Mouse (Mus musculus) MEL-GATA-1-ER (cell line): ENCODE measurements around the gene Pyroxd1.

Source experiments
- DNase-seq: peaks from one replicate; pipeline ENCODE4 v3.0.0-alpha.2; 2012; ENCODE audit warnings: low read depth; ENCODE audit errors: extremely low read depth

Gene Pyroxd1

DNA sequence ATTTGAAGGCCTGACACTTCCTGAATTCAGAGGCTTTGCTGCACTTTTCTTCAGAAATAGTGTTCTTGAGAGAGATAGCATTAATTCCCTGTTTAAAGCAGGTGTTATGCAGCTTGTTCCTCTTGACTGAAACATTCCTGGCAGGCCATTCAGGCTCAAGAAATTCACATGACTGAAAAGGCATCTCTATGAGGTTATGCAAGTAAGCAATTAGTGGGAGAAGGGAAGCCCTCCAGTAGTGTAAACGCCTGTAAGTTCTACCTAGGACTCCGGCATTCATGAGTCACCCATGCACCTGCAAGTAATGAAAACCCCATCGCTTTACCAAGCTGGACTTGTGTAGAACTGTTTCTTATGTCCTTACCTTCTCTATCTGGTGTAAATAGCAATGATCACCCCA is 24.1 kb downstream of the Pyroxd1 start:
- DNase-seq, result no peak

DNA sequence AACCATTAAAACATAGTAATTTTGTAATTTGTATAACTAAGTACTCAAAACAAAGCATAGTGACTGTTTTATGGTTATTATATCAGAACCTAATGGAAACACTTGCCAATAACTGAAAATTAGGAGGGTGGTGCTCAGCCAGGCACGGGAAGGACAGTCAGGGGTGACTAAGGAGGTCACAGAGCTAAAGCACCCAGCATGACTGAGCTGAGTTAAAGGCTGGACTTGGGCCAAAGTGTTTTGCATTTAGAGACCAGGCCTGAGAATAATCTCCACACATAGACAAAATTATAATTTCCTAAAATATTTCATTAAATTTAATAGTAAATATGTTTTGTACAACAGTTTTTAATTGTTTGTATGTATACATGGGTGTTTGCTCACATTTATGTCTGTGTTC is 31.6 kb downstream of the Pyroxd1 start:
- DNase-seq, result no peak

DNA sequence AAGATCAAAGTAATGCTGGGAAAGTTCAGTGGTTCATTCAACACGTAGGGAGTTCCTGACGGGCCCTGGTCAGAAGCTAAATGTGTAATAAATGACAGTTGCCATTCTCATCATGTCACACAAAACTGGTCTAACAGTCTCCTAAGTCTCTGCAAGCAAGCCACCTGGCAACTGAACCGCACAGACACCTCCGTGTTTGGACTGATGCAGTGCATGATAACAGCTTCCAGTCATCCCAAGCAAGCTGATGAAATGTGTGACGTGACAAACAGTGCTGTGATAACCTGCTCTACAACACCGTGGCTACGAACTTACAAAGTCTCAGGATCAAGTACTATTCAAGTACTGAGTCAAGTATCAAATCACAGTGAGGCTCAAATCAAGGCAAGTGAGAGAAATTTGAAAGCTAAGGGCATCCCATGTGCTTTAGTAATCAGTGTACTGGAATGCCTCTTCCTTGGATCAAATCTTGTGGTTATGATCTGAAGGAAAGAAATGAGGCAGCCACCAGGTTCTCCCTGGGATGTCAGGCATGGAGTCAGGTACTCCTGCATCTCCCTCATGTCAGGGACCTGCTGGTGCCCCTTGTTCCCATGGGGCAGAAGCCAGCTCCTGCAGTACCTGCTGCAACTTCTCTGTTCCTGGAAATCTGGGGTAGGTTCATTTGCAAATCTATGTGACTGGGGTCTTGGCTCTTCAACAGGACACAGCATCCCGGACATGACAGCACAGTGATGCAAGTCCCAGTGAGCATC is 33.3 kb downstream of the Pyroxd1 start:
- DNase-seq, result no peak

DNA sequence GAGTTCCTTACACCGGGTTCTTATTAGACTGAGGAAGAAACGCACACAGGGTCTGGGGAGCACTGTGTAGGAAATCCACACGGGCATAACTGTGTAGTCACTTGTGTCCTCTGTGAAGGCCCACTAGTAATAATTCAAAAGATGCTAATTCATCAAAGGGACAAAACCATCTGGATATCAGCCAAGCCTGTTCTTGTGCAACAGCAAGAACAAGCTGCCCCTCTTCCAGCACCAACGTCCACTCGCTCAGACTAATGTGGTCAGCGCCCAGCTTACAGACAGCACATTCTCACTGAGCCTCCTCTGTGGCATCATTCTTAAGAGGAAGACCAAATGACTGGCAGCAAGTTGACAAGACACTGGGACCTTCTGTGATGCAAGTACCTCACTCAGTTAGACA is 34.5 kb downstream of the Pyroxd1 start:
- no peak for DNase-seq

DNA sequence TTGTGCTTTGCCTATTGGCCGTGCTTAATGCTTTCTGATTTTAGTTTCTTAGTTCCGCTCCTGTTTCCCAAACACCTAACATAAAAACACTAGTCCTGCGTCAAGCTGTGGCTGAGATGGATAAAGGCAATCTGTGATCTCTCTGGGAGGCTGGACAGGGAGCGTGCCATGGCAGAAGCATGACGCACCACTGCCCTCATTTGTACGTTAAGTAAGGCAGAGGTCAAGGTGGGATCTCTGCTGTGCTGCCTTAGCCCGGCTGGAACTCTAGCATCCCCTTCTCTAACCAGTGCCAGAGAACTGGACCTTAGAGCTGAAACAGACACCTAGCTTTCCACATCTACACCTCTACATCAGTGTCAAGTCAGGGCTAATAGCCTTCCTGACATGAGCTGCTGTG is 36.2 kb downstream of the Pyroxd1 start:
- DNase-seq, result no peak

DNA sequence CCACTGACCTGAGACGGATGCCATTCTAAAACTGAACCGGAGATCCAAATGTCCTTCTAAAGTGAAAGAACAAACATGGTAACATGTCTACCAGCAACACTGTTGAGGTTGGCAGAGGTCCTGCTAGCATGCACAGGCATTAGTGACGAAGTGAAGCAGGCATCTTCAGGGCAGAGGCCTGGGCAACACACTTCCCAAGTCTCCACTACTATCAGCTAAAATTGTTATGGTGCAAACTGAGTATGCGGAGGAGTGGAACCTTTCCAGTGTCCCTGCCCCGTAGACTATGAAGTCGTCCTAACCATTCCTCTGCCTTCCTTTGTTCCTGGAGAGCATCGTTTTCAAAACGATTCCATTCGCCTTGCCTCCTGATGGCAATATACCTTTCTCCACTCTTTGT is 39.1 kb downstream of the Pyroxd1 start:
- no peak for DNase-seq

DNA sequence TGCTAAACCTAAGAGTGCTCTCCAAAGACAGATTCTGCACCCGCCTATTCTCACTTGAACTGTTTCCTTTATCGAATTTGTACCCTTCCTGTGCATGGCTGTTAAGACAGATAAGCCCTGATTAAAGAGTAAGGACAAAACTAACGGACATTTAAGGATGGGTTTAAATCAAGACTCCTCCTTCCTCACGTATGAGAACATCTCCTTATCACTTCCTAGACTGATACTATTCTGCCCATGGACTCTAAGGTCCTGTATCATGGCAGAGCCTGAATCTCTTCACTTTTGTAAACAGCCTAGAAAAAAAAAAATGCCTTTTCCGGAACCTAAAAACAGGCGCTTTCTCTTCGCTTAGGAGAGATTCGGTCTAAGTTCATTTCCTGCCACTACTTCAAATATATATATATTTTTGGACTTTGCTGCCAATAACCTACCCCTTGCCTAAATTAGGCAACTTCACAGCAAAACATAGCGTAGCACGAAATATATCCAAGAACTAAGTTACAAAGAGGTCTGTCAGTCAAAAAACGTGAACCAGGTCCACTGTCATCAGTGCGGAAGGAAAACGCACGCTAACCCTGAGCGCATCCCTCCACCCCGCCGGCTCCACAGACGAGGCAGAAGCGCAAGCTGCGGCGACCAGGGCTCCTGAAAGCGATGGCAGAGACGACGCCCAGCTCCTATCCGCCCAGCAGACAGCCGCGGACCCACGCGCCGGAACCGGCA is 41.0 kb downstream of the Pyroxd1 start:
- peak; percentile 79 for DNase-seq

DNA sequence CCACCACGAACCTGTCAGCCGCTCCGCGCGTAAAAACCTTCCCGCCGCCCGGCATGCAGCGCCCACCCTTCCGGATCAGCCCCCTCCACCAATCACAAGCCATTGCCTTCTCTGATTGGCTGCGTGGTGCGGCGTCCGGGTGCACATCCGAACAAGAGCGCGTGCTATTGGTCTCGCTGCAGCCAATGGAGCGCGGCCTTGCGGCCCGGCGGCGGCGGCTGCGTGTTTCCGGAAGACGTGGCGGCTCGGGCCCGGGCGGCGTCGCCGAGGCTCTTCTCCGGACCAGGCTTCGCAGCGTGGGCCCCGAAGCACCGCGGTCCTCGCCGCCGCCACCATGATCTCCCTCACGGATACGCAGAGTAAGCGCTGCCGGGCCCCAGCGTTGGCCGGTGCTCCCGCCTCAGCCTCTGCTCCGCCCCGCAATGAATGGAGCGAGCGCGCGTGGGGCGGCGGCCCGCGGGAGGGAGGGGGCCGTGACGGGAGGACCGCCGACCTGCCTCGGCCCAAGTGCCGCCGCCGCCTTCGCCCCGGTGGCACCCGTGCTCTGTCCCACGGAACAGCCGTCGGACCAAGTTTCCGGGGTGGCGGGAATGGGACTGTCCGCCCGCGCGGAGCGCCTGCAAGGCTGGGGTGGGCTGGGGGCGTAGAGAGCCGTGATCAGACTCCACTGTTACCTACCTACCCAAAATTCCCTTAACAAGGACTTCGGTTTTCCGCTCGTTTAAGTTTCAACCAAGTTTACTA is 41.7 kb downstream of the Pyroxd1 start, which contains the start of the genes Recql and Golt1b:
TSS of gene Recql (minus strand) at position 77 of the 744 bp plus-strand sequence.
TSS of gene Golt1b (plus strand) at position 211 of the 744 bp plus-strand sequence.
- DNase-seq, result peak; percentile 85

DNA sequence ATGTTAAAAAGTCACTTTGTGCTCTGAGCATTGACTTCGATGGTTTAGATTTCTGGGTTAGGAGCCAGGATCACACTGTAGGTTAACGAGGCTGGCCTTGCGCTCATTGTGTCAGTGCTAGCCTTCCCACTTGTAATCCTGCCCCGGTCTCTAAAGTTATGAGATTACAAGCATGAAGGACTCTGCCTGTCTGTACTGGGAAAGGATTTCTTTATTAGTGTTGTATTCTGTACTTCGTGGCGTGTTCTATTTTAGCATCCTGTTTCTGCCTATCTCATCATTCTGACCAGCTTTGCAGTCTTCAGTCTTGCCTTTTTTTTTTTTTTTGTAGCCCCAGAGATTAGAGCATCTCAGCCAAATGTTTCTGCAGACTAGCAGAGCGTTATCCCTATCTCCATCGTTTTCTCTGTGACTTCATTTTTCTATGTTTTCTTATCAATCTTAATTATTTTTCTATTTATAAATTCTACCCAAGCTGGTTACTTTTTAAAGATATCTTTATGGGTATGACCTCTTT is 42.4 kb downstream of the Pyroxd1 start:
- peak; percentile 22 for DNase-seq

DNA sequence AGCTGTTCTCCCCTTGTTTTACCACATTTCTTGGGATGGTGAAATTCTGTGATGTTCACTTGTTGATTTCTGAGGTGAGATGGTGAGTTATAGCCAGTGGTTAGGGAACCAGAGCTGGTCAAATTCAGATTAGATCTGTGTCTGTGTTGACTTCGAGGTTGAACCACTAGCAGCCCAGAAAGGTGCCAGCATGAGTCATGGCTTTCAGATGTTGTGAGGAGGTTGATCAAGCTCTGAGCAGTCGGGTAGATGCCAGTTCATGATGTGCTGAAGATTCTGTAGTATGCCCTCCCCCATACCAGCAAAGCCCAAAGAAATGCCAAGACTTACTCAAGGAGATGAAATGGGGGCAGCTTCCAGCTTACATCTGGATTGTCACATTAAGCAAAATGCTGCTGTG is 43.6 kb downstream of the Pyroxd1 start:
- DNase-seq, result no peak

DNA sequence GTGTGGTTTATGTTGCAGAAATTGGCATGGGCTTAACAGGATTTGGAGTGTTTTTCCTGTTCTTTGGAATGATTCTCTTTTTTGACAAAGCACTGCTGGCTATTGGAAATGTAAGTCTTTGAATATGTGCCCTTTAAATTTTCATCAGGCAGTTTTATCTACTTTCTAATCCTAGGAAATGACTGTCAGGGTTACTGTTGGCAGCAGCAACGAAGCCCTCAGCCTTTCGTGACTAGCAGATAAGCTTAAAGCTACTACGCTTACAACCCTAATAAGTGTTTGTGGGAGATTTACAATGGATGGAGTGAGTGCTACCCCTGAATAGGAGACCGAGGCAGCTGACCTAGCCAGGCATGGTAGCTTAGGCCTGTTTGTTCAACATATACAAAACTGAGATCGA is 46.9 kb downstream of the Pyroxd1 start:
- no peak for DNase-seq

DNA sequence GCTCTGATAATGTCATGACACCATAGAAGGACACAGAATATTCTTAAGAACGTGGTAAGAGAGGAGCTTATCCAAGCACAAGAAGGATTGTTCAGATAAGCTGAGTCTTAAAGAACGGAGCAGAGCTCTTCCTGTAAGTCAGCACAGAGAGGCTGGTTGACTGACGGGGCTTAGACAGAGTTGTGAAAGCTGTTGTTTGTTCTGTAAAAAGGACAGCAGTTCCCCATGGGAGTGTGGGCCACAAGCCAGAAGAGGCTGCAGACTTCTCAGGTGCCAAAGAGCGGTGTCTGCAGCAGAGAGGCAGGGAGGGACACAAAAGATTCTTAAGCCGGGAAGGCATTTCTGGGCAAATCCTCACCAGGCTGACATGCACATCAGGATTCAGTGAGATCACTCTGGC is 49.2 kb downstream of the Pyroxd1 start:
- no peak for DNase-seq

DNA sequence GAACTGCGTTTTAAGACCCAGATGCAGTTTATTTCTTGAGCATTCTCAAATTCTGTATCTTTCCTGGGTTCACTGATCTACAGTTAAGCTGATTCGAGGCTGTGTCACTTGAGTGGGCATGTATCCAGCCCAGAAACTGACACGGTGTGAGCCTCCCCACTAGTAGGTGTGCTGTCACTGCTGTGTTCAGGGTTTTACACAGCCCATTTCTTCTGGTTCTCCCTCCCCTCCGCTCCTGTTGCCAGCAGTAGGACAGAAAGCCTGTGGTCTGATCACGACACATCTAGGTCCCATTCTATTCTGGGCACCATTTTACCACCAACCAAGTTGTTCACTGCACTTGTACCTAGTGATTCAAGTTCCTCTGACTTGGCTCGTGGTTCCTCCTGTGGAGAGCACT is 50.3 kb downstream of the Pyroxd1 start:
- no peak for DNase-seq

DNA sequence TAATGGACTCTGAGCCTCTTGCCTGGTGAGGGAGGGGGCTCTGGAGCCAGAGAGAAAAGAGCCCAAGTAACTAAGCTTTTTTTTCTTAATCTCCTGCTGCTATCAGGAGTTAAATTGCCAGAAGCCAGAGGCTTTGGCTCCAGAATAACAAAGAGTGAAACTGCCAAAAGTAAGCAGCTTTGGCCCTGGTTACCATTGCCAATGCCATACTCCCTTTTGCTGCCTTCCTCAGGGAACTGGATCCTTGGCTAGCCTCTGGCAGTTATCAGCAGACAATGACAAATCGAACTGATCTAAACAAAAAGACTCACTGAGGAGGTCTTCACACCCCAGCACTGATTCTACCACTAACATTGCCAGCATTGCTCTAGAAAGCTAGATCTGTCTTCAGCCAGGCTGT is 65.7 kb downstream of the Pyroxd1 start:
- DNase-seq, result no peak
